Mouse (Mus musculus) fibroblast of lung, adult 2 months (primary cell): Measurements from ENCODE around the gene Calu.
"Not testable (repeated sequence)": the region's sequence is repeated elsewhere in the genome, so short reads cannot be mapped to it uniquely, and the experiment has no call there.

Experiments used
- DNase-seq: peaks from one replicate; pipeline ENCODE4 v3.0.0-alpha.2; 2011; ENCODE audit warnings: low read depth

Calu gene

DNA sequence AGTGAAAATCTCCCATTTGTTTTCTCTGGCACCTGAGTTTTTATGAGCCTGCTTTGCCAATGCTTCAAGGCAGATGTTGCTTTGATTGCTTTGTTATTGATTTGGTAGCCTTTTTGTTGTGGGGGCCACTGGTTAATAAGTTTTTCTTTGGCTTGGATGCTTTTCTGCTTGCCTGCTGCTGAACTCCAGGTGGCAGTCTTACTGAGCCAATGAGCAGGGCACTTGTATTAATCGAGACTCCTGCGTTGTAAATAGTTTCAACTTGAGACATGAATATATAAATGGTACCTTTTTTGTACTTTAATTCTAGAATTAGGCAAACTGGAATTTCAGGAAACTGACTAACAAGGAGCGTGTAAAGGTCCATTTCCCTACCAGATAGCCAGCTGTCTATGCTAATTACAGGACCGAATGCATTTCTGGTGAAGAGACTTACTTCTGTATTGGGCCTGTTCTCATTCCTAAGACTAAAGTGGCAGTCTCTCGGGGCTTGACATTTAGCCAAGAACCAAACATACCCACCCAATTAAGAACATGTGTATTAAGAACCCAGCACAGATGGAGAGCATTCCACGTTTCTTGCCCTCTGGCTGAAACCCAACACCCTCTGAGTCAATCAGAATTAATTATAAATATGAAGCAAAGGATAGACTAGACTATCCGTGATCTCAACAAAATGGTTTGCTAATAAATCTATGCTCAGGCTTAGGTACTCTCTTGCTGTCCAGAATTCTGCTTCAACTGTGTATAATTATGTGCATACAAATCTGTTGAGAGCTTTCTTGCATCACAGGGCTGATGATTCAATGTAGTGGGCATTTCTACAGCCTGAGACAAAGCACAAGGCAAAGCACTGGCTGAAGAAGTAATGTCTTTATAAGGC lies 14.6 kb downstream of the Calu start:
- DNase-seq, result peak; percentile 97

DNA sequence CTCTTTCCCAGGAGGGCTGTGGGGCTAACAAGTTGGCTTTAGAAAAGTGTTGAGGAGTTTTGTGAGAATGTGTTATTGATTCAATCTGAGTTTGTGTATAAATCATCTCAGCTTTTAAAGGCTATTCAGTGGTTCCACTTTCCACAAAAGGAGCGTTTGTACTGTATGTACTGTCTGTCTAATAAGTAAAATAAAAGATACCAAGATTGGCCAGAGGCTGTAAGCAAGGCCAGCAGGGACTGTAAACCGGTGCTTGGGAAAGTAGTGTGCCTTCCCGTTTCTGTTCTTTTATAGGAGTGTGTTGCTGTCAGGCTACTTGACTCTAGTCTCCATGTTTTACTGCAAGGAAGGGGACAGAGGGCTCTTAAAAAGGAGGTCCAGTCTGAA lies 15.3 kb downstream of the Calu start:
- no peak for DNase-seq

DNA sequence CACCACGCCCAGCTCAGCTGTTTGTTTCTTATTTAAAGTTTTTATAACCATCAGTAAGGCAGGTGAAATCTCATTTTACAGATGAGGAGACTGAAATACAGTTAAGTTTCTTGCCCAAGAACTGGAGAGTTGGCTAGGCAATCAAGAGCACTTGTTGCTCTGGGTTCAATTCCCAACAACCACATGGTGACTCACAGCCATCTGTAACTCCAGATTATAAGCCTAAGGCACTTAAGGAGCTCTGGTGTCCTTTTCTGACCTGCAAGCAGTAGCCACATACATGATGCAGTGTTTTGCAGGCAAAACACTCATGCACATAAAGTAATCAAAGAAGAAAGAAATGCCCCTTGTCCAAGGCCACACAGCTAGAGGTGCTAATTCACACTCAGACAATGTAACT lies 17.4 kb downstream of the Calu start:
- no peak for DNase-seq

DNA sequence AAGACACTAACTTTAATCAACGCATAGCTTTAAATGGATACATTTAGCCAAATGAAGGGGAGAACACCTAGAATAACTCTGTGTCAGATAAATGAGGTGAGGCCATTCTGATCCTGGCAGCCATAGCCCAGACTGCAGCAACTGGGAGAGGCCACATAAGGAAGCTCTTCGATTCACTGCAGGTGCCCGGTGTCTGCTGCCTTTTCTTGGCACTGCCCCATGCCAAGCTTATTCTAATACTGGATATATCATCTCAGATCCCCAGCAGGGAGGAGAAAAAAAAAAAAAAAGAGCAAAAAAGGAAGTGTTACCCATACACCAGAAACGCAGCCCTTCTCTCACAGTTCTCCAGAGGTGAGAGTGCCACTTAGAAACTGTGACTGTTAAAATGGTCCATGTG lies 29.5 kb downstream of the Calu start:
- DNase-seq, result no peak

DNA sequence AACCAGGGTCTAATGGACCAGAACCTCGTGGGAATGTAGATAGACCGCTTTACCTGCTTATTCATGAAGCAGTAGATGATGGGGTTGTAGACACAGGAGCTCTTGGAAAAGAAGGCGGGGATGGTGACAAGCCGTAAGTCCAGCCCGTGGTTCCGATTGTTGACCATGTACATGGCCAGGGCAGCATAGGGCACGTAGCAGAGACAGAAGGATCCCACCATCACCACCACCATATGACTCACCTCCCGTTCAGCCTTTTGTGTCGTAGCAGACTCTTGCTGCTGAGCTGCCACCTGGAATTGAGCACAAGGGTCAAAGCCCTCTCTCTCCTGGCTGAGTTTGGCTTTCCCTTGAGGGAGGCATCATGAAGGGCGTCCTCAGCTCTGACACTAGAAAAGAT lies 30.8 kb downstream of the Calu start:
- no peak for DNase-seq

DNA sequence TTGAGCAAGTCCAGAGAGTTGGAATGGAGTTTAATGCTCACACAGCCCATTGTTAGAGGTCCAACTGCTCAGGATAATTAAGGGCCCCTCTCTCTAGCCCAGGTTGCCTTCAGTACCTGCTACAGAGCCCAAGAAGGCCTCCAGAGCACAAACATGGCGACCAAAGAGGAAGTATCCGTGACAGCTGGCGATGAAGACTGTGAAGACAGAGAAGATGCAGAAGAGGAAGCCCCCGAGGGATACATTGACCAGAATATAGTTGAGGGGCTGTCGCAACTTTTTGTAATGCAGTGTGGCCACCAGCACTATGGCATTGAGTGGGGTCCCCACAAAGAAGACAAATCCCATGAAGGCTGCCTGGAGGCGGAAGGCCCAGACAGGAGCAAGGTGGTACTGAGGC lies 32.1 kb downstream of the Calu start:
- no peak for DNase-seq

DNA sequence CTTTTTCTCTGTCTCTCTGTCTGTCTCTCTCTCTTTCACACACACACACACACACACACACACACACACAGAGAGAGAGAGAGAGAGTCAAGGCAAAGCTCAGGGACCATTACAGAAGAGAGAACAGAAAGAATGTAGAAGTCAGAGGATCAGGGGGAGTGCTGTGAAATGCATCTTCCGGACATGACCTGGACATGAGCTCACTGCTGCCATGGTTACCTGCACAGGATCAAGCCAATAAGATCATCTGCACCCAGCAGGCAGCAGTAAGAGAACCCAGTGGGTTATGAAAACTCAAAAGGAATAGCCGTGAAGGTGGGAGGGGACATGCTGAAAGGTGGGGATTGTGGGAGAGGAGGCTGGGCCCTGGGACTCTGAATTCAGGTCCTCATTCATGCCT lies 34.6 kb downstream of the Calu start:
- DNase-seq, result no peak

DNA sequence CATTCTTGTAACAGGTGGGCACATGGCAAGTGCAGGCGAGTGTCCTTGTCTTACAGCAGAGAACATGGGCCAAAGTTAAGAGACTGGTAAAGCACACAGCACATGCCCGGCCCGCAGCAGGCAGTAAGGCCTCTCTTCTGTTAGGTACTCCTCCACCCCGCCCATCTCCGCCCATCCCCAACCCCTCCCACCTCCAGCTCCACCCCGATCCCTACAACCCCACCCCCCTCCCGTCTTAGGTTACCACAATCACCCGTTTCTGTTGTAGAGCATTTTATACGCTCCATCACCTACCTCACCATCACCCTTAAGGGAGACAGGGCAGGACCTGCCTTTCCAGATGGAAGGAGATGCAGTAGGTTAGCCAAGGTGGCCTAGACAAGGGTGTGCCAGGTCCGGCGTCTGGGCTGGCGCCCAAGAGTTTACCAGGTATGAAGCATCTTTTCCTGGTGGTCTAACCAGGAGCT lies 40.2 kb downstream of the Calu start, which contains the start of gene Opn1sw:
Gene Opn1sw, minus strand, starts transcription at position 417 of the 467 bp plus-strand sequence.
- DNase-seq, result no peak

DNA sequence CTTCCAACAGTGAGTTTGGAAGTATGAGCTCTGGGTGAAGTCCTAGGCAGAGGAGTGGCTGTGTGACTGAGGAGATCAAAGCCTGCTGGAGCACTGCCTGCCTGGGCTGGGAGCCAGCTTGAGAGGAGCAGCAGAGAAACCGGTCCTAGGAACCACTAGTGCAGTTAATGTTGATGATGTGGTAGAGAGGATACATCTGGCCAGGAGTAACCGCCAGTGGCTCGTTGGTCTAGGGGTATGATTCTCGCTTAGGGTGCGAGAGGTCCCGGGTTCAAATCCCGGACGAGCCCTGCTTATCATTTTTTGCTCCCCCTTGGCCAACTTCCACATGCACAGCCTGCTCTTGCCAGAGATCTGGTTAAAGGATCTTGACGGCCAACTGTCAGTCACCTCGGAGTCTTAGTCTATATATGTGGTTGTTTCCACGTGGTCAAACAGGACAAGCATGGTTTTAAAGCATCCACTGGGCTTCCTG lies 40.8 kb downstream of the Calu start:
- DNase-seq, result peak; percentile 85

DNA sequence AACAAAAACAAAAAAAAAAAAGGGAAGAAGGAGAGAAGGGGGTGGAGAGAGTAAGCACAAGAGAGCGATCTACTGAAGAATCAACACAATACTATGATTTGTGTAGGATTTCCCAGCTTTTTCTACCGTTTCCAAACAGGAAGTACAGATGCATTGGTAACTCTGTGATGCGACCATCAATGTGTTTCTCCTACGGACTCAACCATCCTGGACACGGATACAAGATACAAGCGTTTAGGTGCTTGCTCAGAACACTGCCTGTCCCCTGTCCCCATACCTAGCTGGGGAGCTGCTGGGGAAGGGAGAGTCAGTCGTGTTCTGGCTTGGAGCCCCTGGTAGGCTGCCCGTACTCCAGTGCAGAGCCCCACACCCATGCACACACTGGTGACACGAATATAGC lies 41.6 kb downstream of the Calu start:
- no peak for DNase-seq

DNA sequence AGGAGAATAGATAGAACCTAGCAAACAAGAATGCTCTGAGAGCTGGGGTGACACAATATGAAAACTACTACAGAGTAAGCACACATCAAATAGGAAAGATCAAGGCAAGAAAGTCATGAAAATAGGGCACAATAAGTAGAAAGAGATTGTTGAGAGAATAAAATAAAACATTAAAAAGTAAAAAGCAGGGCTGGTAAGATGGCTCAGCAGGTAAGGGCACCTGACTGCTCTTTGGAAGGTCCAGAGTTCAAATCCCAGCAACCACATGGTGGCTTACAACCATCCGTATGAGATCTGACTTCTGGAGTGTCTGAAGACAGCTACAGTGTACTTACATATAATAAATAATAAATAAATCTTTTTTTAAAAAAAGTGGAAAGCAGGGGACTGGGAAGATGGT lies 42.6 kb downstream of the Calu start:
- not testable (repeated sequence) for DNase-seq

DNA sequence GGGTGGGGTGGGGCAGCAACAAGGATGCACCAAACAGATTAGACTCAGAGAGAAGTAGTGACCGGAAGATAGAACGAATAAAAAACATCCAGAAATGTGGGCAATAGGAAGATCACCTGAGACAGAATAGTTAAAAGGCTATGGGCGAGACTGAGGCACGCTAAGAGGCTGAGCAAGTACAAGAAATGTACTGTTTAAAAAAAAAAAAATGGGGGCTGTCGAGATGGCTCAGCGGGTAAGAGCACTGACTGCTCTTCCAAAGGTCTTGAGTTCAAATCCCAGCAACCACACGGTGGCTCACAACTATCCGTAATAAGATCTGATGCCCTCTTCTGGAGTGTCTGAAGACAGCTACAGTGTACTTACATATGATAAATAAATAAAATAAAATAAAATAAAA lies 43.4 kb downstream of the Calu start:
- not testable (repeated sequence) for DNase-seq

DNA sequence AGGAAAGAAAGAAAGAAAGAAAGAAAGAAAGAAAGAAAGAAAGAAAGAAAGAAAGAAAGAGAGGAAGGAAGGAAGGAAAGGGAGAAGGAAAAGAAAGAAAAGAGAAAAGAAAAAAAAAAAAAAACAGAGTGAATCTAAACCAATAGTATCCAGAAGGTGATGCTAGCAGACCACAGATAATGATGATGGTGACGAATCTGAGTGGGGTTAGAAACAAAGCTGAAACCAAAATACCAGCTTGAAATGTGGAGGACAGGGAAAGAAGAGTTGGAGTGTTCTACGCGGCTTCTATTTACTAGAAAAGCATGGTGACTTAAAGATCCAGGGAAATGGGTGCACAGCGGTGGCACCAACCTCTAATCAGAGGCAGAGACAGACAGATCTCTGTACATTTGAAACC lies 43.9 kb downstream of the Calu start:
- DNase-seq, result no peak

DNA sequence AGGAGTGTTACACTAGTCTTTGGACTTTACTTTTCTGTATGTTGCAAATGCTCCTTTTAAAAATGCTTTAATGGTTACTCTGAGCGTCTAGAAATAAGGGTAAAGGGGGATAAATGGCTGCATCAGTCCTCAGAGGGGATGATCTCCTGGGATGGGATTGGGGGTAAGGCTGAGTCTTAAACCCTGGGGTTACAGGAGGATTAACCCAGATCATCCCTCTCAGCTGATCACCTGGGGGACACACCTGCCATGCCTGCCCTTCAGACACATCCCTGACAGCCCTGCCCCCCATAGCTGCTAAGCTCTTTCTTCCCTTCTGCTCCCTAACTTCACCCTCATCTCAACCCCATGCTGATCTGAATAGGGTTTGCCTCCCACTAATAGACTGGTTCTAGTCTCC lies 46.4 kb downstream of the Calu start:
- no peak for DNase-seq

DNA sequence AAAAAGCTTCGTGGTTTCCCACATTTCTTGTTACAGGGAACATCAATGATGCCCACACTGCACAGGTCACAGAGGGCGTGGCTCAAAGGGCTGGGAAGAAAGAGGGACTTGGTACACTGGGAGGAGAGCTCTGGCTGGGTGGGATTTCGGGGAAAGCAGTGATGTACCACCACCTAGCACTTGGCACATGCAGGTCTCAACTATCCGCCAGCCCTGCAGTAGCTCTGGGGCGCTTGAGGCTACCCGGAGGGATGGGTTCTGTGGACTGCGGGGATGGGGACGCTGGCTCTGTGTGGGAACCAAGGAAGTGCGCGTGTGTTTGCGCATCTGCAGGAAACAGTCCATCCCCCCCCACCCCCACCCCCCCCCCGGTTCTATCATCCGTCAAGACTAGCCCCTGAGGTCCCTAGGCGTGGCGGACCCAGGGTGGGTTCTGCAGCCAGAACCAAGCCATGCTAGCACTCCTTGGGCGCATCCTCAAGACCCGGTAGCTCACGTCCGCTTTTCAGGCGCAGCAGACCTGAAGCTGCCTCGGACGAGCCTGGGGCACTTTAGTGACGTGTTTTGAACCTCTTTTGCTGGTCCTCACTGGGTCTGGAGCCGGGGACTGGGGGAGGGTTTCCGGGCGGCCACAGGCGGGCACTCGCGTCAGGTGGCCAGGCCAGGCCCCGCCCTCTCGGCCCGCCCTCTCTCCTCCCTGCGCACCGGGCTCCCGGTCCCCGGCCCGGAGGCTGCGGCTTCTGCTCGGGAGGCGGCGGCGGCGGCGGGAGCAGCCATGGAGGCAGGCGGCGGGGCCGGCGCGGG lies 48.2 kb downstream of the Calu start, which contains the start of gene Ccdc136:
Gene Ccdc136, plus strand, starts transcription at position 400 of the 804 bp plus-strand sequence.
- peak; percentile 21 for DNase-seq

DNA sequence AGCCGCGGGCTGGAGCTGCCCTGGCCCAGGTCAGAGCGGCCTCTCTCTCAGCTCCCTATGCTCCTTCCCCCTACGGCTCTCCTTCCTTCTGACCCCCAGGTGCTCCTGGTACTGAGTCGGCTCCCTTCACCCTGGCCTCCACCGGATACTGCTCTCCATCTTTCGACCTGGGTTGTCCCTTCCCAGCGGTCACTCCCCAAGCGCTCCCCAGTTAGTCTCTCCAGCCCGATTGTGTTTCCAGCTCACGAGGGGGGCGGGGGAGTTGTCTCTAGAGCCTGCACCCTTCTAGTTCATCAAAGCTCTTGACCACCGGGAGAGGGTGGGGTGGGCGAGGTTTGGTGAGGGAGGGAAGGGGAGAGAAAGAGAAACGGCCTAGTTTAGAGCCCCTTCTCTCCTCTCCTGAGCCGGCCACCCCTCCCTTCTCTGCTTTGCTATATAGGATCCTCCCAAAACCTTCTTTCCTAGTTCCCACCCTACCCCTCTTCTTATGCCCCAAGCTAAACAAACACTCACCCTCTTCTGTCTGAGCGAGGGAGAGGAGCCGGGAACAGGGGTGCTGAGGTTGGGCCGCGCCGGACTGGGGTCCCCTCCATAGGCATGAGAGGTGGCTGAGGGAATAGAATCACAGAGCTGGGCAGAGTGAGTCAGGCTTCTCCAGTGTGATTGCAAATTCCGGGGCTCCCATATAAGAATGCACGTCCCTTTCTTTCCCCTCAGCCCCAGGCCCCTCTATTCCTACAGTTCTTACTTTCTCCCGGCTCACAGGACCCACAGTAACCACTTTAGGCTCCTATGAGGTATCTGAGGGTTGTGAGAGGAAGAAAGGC lies 49.1 kb downstream of the Calu start:
- DNase-seq, result no peak

DNA sequence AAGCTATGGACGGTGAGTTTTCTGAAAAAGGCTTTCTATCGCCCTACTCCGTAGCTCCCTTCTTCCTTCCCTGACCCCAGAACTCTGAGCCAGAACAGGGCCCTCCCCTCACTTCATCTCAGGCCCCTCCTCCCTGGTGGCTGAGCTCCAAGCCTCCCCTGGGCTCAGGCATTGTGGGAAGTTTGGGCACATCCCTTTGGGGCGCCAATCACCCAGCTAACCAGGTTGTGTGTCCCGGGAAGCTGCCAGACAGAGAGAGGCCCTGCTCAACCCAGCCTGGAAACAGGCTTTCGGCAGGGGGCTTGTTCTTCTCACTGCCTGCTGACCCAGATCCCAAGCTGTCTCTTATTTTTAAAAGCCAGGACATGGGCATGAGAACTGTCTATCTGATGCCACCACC lies 49.7 kb downstream of the Calu start:
- no peak for DNase-seq

DNA sequence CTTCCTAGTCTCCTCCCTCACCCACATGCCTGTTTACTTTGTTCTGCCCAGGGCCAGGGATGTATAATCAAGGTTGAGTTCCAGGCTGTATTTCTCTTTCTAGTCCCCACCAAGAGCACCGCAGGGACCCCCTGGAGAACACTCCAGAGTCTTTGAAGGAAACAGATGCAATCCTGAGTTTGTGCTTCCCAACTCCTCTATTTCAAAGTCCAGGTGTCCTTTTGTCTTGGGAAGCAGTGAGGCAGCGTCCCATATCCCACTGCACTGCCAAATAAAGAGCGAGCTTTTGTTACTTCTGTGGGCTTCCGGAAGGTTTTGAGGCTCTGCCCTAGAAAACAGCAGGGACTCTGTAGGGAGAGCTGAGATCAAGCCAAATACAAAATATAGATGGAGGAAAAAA lies 52.0 kb downstream of the Calu start:
- no peak for DNase-seq

DNA sequence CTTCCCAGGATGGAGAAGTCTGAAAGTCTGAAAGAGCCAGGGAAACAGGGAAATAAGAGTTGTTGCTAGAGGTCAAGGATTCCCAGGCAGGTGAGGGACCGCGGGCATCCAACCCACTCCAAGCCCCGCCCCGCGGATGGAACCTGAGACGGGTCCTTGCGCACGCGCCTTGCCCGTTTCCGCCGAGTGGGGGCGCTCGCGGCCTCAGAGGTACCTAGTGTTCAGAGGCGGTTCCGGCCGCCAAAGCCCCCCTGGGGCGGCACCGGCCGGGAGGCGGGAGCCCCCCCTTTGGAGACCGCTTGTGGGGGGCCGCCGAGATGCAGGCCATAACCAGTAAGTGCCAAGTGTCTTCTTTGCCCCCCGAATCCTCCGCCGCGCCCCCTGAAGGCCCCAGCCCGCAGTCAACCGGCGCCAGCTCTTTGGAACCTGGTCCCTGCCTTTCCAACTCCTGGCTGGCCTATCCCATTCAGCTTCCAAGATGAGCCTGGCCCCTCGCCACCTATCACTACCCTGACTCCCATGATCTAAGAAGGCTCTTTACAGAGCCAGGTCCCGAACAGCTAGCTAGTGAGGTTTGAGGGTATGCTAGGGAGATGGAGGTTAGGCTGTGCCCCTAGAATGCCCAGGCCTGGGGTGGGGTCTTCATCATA lies 54.9 kb downstream of the Calu start:
- no peak for DNase-seq

DNA sequence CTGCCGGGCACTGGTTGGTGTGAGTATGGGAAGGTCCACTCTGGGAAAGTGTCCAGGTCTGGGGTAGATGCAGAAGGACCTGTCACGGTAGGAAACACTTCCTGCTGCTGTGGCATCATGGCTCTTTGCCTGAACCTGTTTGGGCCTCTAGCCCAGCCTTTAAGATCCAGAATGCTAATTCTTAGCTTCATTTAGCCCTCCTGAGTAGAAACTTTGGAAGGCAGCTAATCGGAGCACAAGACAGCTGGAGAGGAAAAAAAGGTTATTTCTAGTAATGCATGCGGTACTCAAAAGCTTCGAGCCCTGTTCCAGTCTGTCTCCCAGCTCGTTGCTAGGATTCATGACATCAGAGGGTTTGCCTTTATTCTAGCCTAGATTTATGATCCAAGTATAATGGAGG lies 58.5 kb downstream of the Calu start:
- DNase-seq, result no peak

DNA sequence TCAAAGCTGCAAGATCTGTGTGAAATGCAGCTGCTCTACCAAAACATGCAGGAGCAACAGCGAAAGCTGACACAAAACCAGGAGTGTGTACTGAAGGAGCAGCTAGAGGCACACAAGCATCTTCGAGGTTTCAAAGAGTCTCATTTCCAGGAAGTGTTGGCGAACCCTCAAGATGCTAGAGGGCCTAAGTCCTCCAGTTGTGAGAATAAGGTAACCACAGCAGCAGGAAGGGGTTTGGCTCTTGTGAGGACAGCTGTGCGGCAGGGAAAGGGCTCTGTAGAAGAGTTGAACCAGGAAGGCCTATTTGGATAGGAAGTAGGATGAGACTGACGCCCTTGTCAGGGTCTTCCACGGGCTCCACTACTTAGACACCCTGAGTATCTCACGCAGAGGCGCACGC lies 67.6 kb downstream of the Calu start:
- DNase-seq, result no peak

DNA sequence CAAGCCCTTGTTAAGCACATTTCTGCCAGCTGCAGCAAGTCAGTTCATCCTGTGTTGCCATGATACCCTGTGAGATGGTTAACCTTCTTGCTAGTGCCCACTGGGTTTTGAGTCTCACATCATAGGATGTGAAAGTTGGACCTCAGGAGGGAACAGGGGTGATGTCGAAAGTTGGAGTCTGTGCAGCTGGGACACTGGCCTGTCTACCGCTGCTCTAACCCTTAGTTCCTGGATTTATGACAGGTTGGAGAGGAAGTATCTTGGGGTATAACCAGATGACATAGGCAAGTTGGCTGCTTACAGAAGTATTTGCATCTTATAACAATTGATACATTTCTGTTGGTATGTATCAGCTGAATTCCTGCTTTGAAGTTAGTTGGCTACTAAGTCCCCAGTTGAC lies 72.7 kb downstream of the Calu start:
- DNase-seq, result no peak
